Mouse (Mus musculus) liver, embryonic 14.5 days (tissue): Measurements from ENCODE around the gene Tnfsf9. TPM values are rescaled to one million over a fixed set of nuclear protein-coding genes. Genes with fewer than 3 reads are reported as not detected.
"Not testable (repeated sequence)": the region's sequence is repeated elsewhere in the genome, so short reads cannot be mapped to it uniquely, and the experiment has no call there.

ENCODE experiments used
- ATAC-seq: fragments of 200-750 bp; cut with Nextera tagmentation; 2 replicates; pipeline ENCODE4 v1.8.0; 2017; ENCODE audit warnings: moderate number of reproducible peaks, mild to moderate bottlenecking, moderate library complexity; ENCODE audit not compliant: insufficient read depth
- DNase-seq, 3 experiments: peaks; one replicate each; pipeline ENCODE4 v3.0.0-alpha.2; 2012 to 2013; ENCODE audit warnings: low read depth in 3 of 3, low spot score in 3 of 3
- H3K27ac ChIP-seq: fragments of 300-500 bp; sonication (generic); 2 replicates; pipeline ENCODE4 v1.5.1; 2014; ENCODE audit warnings: moderate library complexity, mild to moderate bottlenecking, control low read depth, inconsistent platforms
- H3K27me3 ChIP-seq: fragments of 300-500 bp; sonication (generic); 2 replicates; pipeline ENCODE4 v1.6.1; 2014; ENCODE audit warnings: mild to moderate bottlenecking, low read length, moderate library complexity; ENCODE audit not compliant: control insufficient read depth, insufficient read depth
- H3K36me3 ChIP-seq: fragments of 300-500 bp; sonication (generic); replicated peaks from 2 replicates; pipeline ENCODE4 v1.6.1; 2014; ENCODE audit warnings: low read depth; ENCODE audit not compliant: control insufficient read depth, insufficient read depth
- H3K4me1 ChIP-seq, 2 experiments: fragments of 200-500 bp in 1 of 2; fragments of 300-500 bp in 1 of 2; sonication (generic) in 1 of 2; replicated peaks; 2 replicates each; pipeline ENCODE4 v1.6.1; 2012 to 2014; ENCODE audit warnings: antibody characterized with exemption in 1 of 2, inconsistent platforms in 1 of 2, low read length in 1 of 2; ENCODE audit not compliant: control insufficient read depth in 2 of 2, insufficient read depth in 2 of 2
- H3K4me2 ChIP-seq: fragments of 300-500 bp; sonication (generic); 2 replicates; pipeline ENCODE4 v1.6.1; 2014; ENCODE audit warnings: low read depth, mild to moderate bottlenecking, control low read depth, moderate library complexity
- H3K4me3 ChIP-seq, 2 experiments: fragments of 200-500 bp in 1 of 2; fragments of 300-500 bp in 1 of 2; sonication (generic) in 1 of 2; 2 replicates each; pipeline ENCODE4 v1.5.1; 2012 to 2014; ENCODE audit warnings: low read depth in 2 of 2, low read length in 2 of 2, mild to moderate bottlenecking in 2 of 2, control low read depth in 1 of 2, inconsistent platforms in 1 of 2, moderate library complexity in 1 of 2; ENCODE audit not compliant: insufficient read depth in 1 of 2
- H3K9ac ChIP-seq: fragments of 300-500 bp; sonication (generic); replicated peaks from 2 replicates; pipeline ENCODE4 v1.6.1; 2014; ENCODE audit warnings: mild to moderate bottlenecking, control low read depth, moderate library complexity
- H3K9me3 ChIP-seq: fragments of 300-500 bp; sonication (generic); 2 replicates; pipeline ENCODE4 v1.6.1; 2016; ENCODE audit warnings: low read length, mixed read lengths; ENCODE audit not compliant: control insufficient read depth
- CTCF ChIP-seq: IDR thresholded peaks from 2 replicates; pipeline ENCODE4 v1.5.1; 2016; ENCODE audit warnings: antibody characterized with exemption, low read depth, control low read depth
- EP300 ChIP-seq: IDR thresholded peaks from 2 replicates; pipeline ENCODE4 v1.6.1; 2016; ENCODE audit warnings: antibody characterized with exemption, low read depth
- WGBS: fragments of 180-500 bp; shearing (Covaris S2); extraction: QIAGEN DNeasy Blood & Tissue Kit; methylation state at CpG from one replicate; pipeline ENCODE4 v1.1.7; 2014; ENCODE audit not compliant: insufficient replicate concordance; 5-methylcytosine and 5-hydroxymethylcytosine counted together
- polyA plus RNA-seq, 2 experiments: library from polyadenylated mRNA; depleted of rRNA in 1 of 2; stranded (reverse) in 1 of 2; unstranded in 1 of 2; fragments of >200 nt; fragmentation: Nextera tagmentation in 1 of 2; extraction: Ambion mirVana in 1 of 2; gene quantifications; 2 replicates each; pipeline versions ENCODE4 v1.2.1 to v1.2.3; 2012 to 2014

Gene Tnfsf9
- polyA plus RNA-seq, 2 experiments, result 0.22 to 0.46 TPM

DNA sequence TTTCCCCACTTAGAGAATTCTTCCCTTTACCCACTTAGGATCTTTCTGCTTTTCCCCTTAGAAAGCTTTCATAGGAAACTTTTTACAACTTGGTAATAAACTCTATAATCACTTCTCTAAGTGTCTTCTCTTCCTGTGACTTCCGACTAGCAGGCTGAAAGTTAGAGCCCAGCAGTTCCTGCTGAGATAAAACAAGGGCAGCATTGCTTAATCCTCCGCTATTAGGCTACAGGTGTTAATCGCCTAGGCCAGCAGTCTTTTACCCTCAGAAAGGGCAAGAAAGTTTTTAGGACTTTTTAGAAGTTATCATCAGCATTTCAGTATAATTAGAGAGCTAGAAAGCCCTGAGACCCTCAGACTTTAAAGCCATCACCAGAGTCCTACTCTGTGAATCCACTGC lies 28.9 kb downstream of the Tnfsf9 start:
- not testable (repeated sequence) for H3K9me3 ChIP-seq, H3K4me3 ChIP-seq, H3K9ac ChIP-seq, ATAC-seq, H3K4me2 ChIP-seq, DNase-seq, H3K27ac ChIP-seq, H3K27me3 ChIP-seq, H3K36me3 ChIP-seq
- WGBS, result 7% methylated on average over 3 of the region's 3 CpGs
- peak; percentile 13; the same call in 1 of the 2 replicates for TF ChIP-seq EP300
- peaks cover 0 to 17% of the 10 kb centered on the region in 2 experiments; a peak in 2 of 4 replicates for H3K4me1 ChIP-seq

DNA sequence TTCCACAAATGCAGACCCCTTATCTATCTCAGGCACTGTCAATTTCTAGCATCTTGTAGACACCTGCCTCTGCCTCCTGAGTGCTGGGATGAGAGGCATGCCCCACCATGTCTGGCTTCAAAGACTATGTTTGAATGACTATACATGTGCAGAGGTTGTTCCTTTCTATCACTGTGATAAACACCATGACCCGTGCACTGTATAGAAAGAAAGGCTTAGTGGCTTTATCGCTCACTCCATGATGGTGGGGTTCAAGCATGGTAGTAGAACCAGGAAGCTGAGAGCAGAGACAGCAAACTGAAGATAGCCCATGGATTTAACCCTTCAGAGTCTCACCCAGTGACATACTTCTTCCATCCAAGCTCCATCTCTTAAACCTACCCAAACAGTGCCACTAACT lies 29.6 kb downstream of the Tnfsf9 start:
- WGBS, result 33% methylated on average over 2 of the region's 2 CpGs
- TF ChIP-seq EP300 (no peak), CTCF (no peak)
- Histone ChIP-seq H3K27me3 (no peaks in the 10 kb centered on the region), H3K9ac (no peak overlapping the region), H3K4me3 (no peak overlapping the region), H3K4me1 (peaks cover 0 to 22% of the 10 kb centered on the region in 2 experiments; a peak in 2 of 4 replicates), H3K36me3 (no peaks in the 10 kb centered on the region), H3K27ac (no peak overlapping the region), H3K4me2 (no peak overlapping the region), H3K9me3 (no peaks in the 10 kb centered on the region)
- DNase-seq, result no peak
- peak; percentile 28; the same call in 1 of the 2 replicates for ATAC-seq

DNA sequence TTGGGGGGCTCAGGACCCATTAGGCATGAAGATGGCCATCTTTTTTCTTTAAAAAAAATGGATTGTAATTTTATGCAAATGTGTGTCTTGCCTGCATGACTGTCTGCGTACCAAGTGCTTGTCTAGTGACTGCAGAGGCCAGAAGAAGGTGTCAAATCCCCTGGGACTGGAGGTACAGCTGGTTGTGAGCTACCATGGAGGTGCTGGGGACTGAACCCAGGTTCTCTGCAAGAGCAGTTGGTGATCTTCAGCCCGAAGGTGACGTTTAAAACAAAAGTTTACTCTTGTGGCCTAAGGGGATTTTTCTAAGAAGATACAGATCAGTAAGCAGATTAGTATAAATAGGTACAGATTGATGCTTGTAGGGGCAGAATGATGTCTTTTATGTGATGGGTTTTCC lies 30.5 kb downstream of the Tnfsf9 start:
- Histone ChIP-seq H3K27me3 (no peaks in the 10 kb centered on the region), H3K4me2 (no peak overlapping the region), H3K36me3 (no peaks in the 10 kb centered on the region), H3K9ac (no peak overlapping the region), H3K4me1 (peaks cover 2 to 27% of the 10 kb centered on the region in 2 experiments; a peak in 2 of 4 replicates), H3K27ac (no peak overlapping the region), H3K9me3 (no peaks in the 10 kb centered on the region), H3K4me3 (no peak overlapping the region)
- TF ChIP-seq EP300 (no peak), CTCF (no peak)
- DNase-seq, result no peak
- 65% methylated on average over 3 of the region's 3 CpGs for WGBS
- ATAC-seq, result no peak

DNA sequence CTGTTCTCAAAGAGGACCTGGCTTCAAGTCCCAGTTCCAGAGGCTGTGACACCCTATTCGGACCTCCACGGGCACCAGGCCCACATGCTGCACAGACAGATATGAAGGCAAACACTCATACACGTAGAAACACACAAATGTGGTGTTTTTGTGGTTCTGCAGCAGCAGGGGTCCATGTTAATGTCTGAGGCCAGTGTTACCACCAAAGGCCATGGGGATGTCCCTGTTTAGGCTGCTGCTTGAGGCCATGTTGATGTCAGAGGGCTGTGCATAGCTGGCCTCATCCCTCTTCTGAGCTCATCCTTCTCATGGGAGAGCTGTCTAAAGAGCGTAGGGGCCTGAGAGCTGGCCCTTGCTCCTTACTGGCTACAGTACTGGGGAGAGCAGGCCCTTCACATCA lies 33.6 kb downstream of the Tnfsf9 start:
- ATAC-seq (no peak), DNase-seq (no peak)
- Histone ChIP-seq H3K36me3 (no peaks in the 10 kb centered on the region), H3K4me1 (peaks cover 2 to 16% of the 10 kb centered on the region in 2 experiments; a peak in 2 of 4 replicates), H3K4me3 (no peak overlapping the region), H3K27me3 (no peaks in the 10 kb centered on the region), H3K9ac (no peak overlapping the region), H3K4me2 (no peak overlapping the region), H3K9me3 (no peaks in the 10 kb centered on the region), H3K27ac (no peak overlapping the region)
- no peak for TF ChIP-seq EP300
- TF ChIP-seq CTCF, result no peak
- WGBS, result 53% methylated on average over 4 of the region's 4 CpGs

DNA sequence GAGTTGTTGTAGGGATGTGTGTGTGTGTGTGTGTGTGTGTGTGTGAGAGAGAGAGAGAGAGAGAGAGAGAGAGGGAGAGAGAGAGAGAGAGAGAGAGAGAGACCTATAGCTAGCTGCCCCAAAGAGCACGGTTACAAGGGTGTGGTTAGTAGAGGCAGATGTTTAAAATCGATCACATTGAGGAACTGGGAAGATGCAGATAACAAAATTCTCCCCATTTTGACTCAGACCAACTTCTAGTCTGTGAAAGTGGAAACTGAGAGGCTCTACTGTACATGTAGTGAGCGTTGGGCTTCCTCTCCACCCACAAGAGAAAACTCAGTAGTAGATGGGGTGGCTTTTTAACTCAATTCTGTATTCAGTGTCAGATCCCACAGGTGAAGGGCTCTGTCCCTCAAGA lies 34.6 kb downstream of the Tnfsf9 start:
- no peak overlapping the region for H3K4me2 ChIP-seq
- no peak overlapping the region for H3K4me3 ChIP-seq
- no peak overlapping the region for H3K27ac ChIP-seq
- no peak for DNase-seq
- H3K4me1 ChIP-seq, result peaks cover 2 to 11% of the 10 kb centered on the region in 2 experiments; a peak in 2 of 4 replicates
- no peaks in the 10 kb centered on the region for H3K36me3 ChIP-seq
- no peaks in the 10 kb centered on the region for H3K9me3 ChIP-seq
- no peaks in the 10 kb centered on the region; the same call in 1 of the 2 replicates for H3K27me3 ChIP-seq
- ATAC-seq, result peak; percentile 58; the same call in 1 of the 2 replicates
- WGBS, result 19% methylated on average over 3 of the region's 3 CpGs
- TF ChIP-seq CTCF, result no peak
- TF ChIP-seq EP300, result peak; percentile 60
- H3K9ac ChIP-seq, result no peak overlapping the region
